Mouse (Mus musculus): ENCODE results near the gene Eml3. TPM values are rescaled to one million over a fixed set of nuclear protein-coding genes. Genes with fewer than 3 reads are reported as not detected.

The Eml3 gene
- polyA plus RNA-seq, 1 experiment = 14.7 TPM

GRCm38 (mm10) chr19:8945251-8945650, 15.9 kb downstream of the Eml3 start:
- Histone ChIP-seq H3K36me3 (ENCODE audit: control insufficient read depth, insufficient read depth) (peaks cover 44% of the 10 kb centered on the region), H3K79me2 (ENCODE audit: control insufficient read depth, insufficient read depth) (peaks cover 28% of the 10 kb centered on the region), H3K27me3 (ENCODE audit: control insufficient read depth, insufficient read depth, insufficient read length) (no peaks in the 10 kb centered on the region), H3ac (ENCODE audit: control insufficient read depth, insufficient read length) (no peak overlapping the region), H3K4me2 (ENCODE audit: low read depth) (peak overlapping the region; percentile 80), H3K4me3 (peak overlapping the region; percentile 94)
- TF ChIP-seq E2F4 (IDR thresholded peaks at IDR 0.05; ENCODE audit: insufficient read depth) = no peak
- no peak for TF ChIP-seq POLR2A (IDR thresholded peaks at IDR 0.05; ENCODE audit: insufficient read length, low read depth)
- no peak for TF ChIP-seq REST (IDR thresholded peaks at IDR 0.05; ENCODE audit: insufficient read depth, insufficient read length)
- no peak for TF ChIP-seq POLR2AphosphoS2 (IDR thresholded peaks at IDR 0.05; ENCODE audit: insufficient read length, low read depth)
- TF ChIP-seq USF1 (IDR thresholded peaks at IDR 0.05; ENCODE audit: low read depth) = no peak
- no peak for TF ChIP-seq MAX (IDR thresholded peaks at IDR 0.05; ENCODE audit: low read depth)
- no peak for TF ChIP-seq MYOG (IDR thresholded peaks at IDR 0.05; ENCODE audit: control insufficient read depth in 1 of 3, insufficient read depth in 1 of 3, insufficient read length in 2 of 3, low read depth in 2 of 3)
- no peak for TF ChIP-seq CEBPB (IDR thresholded peaks at IDR 0.05; ENCODE audit: insufficient read depth, poor library complexity, severe bottlenecking)
- TF ChIP-seq TCF12 (IDR thresholded peaks at IDR 0.05; ENCODE audit: insufficient read depth, poor library complexity, severe bottlenecking) = no peak
- no peak for TF ChIP-seq TCF3 (IDR thresholded peaks at IDR 0.05; ENCODE audit: insufficient read length, low read depth)
- TF ChIP-seq MYOD1 (IDR thresholded peaks at IDR 0.05; ENCODE audit: control insufficient read depth in 1 of 3, insufficient read length in 2 of 3, low read depth in 2 of 3) = no peak
- TF ChIP-seq SRF (IDR thresholded peaks at IDR 0.05; ENCODE audit: control insufficient read depth, insufficient read length, low read depth) = no peak

- H3K27me3 ChIP-seq (ENCODE audit: control insufficient read depth, insufficient read depth, insufficient read length) = no peaks in the 10 kb centered on the region
- TF ChIP-seq POLR2AphosphoS2 (IDR thresholded peaks at IDR 0.05; ENCODE audit: insufficient read length, low read depth) = no peak
- no peak for TF ChIP-seq POLR2A (IDR thresholded peaks at IDR 0.05; ENCODE audit: insufficient read length, low read depth)
- no peak for TF ChIP-seq MYOG (IDR thresholded peaks at IDR 0.05; ENCODE audit: control insufficient read depth in 1 of 3, insufficient read depth in 1 of 3, insufficient read length in 2 of 3, low read depth in 2 of 3)
- TF ChIP-seq MAX (IDR thresholded peaks at IDR 0.05; ENCODE audit: low read depth) = no peak
Observed at GRCm38 (mm10) chr19:8946929-8947328, 17.6 kb downstream of the Eml3 start.

GRCm38 (mm10) chr19:8950190-8950589, 20.8 kb downstream of the Eml3 start:
- Histone ChIP-seq H3K4me3 (no peak overlapping the region), H3K27me3 (ENCODE audit: control insufficient read depth, insufficient read depth, insufficient read length) (no peaks in the 10 kb centered on the region), H3K79me2 (ENCODE audit: control insufficient read depth, insufficient read depth) (peaks cover 16% of the 10 kb centered on the region), H3K4me2 (ENCODE audit: low read depth) (no peak overlapping the region), H3K36me3 (ENCODE audit: control insufficient read depth, insufficient read depth) (peaks cover 51% of the 10 kb centered on the region), H3ac (ENCODE audit: control insufficient read depth, insufficient read length) (no peak overlapping the region)
- TF ChIP-seq CEBPB (IDR thresholded peaks at IDR 0.05; ENCODE audit: insufficient read depth, poor library complexity, severe bottlenecking) = no peak
- no peak for TF ChIP-seq POLR2AphosphoS2 (IDR thresholded peaks at IDR 0.05; ENCODE audit: insufficient read length, low read depth)
- no peak for TF ChIP-seq POLR2A (IDR thresholded peaks at IDR 0.05; ENCODE audit: insufficient read length, low read depth)
- TF ChIP-seq MAX (IDR thresholded peaks at IDR 0.05; ENCODE audit: low read depth) = no peak
- TF ChIP-seq USF1 (IDR thresholded peaks at IDR 0.05; ENCODE audit: low read depth) = no peak
- TF ChIP-seq REST (IDR thresholded peaks at IDR 0.05; ENCODE audit: insufficient read depth, insufficient read length) = no peak
- no peak for TF ChIP-seq SRF (IDR thresholded peaks at IDR 0.05; ENCODE audit: control insufficient read depth, insufficient read length, low read depth)
- no peak for TF ChIP-seq TCF12 (IDR thresholded peaks at IDR 0.05; ENCODE audit: insufficient read depth, poor library complexity, severe bottlenecking)
- no peak for TF ChIP-seq MYOG (IDR thresholded peaks at IDR 0.05; ENCODE audit: control insufficient read depth in 1 of 3, insufficient read depth in 1 of 3, insufficient read length in 2 of 3, low read depth in 2 of 3)
- TF ChIP-seq TCF3 (IDR thresholded peaks at IDR 0.05; ENCODE audit: insufficient read length, low read depth) = no peak
- no peak for TF ChIP-seq E2F4 (IDR thresholded peaks at IDR 0.05; ENCODE audit: insufficient read depth)
- no peak for TF ChIP-seq MYOD1 (IDR thresholded peaks at IDR 0.05; ENCODE audit: control insufficient read depth in 1 of 3, insufficient read length in 2 of 3, low read depth in 2 of 3)

More at GRCm38 (mm10) chr19:8946929-8947328, 17.6 kb downstream of the Eml3 start:
- Histone ChIP-seq H3K79me2 (ENCODE audit: control insufficient read depth, insufficient read depth) (peaks cover 28% of the 10 kb centered on the region), H3ac (ENCODE audit: control insufficient read depth, insufficient read length) (no peak overlapping the region), H3K4me2 (ENCODE audit: low read depth) (no peak overlapping the region), H3K4me3 (no peak overlapping the region), H3K36me3 (ENCODE audit: control insufficient read depth, insufficient read depth) (peaks cover 54% of the 10 kb centered on the region)

- TF ChIP-seq SRF (IDR thresholded peaks at IDR 0.05; ENCODE audit: control insufficient read depth, insufficient read length, low read depth) (no peak), REST (IDR thresholded peaks at IDR 0.05; ENCODE audit: insufficient read depth, insufficient read length) (no peak), CEBPB (IDR thresholded peaks at IDR 0.05; ENCODE audit: insufficient read depth, poor library complexity, severe bottlenecking) (no peak), USF1 (IDR thresholded peaks at IDR 0.05; ENCODE audit: low read depth) (no peak), MYOG (IDR thresholded peaks at IDR 0.05; ENCODE audit: control insufficient read depth in 1 of 3, insufficient read depth in 1 of 3, insufficient read length in 2 of 3, low read depth in 2 of 3) (no peak), POLR2AphosphoS2 (IDR thresholded peaks at IDR 0.05; ENCODE audit: insufficient read length, low read depth) (no peak), TCF3 (IDR thresholded peaks at IDR 0.05; ENCODE audit: insufficient read length, low read depth) (no peak), POLR2A (IDR thresholded peaks at IDR 0.05; ENCODE audit: insufficient read length, low read depth) (no peak), MAX (IDR thresholded peaks at IDR 0.05; ENCODE audit: low read depth) (no peak), TCF12 (IDR thresholded peaks at IDR 0.05; ENCODE audit: insufficient read depth, poor library complexity, severe bottlenecking) (no peak), E2F4 (IDR thresholded peaks at IDR 0.05; ENCODE audit: insufficient read depth) (no peak), MYOD1 (IDR thresholded peaks at IDR 0.05; ENCODE audit: control insufficient read depth in 1 of 3, insufficient read length in 2 of 3, low read depth in 2 of 3) (no peak)
- Histone ChIP-seq H3ac (ENCODE audit: control insufficient read depth, insufficient read length) (no peak overlapping the region), H3K79me2 (ENCODE audit: control insufficient read depth, insufficient read depth) (peaks cover 32% of the 10 kb centered on the region), H3K4me2 (ENCODE audit: low read depth) (no peak overlapping the region), H3K4me3 (no peak overlapping the region), H3K27me3 (ENCODE audit: control insufficient read depth, insufficient read depth, insufficient read length) (no peaks in the 10 kb centered on the region), H3K36me3 (ENCODE audit: control insufficient read depth, insufficient read depth) (peaks cover 46% of the 10 kb centered on the region)
Observed at GRCm38 (mm10) chr19:8952241-8952640, 22.9 kb downstream of the Eml3 start.
